8 mouse cellular contexts compared by ENCODE assay signal in genomic region chr12:105962103-105963011, GRCm38 (mm10). TPM values are rescaled to one million over a fixed set of nuclear protein-coding genes. Genes with fewer than 3 reads are reported as not detected.
DNase-seq lines count a peak whose midpoint lies in the region; ATAC-seq and TF ChIP-seq lines count a peak whose summit lies in the region.

No protein-coding gene starts in this region.

- peaks cover 7% of the 10 kb centered on the region for H3K27me3 ChIP-seq in heart, embryonic 14.5 days (ENCODE audit: control insufficient read depth, insufficient read depth, low read length)
- peaks cover 38% of the 10 kb centered on the region for H3K27me3 ChIP-seq in liver, embryonic 11.5 days (replicated peaks; ENCODE audit: control insufficient read depth, insufficient read depth, low read length)
- H3K27me3 ChIP-seq in myocyte (ENCODE audit: control insufficient read depth, insufficient read depth, insufficient read length), result peaks cover 11% of the 10 kb centered on the region

- no peaks in the 10 kb centered on the region for H3K9me3 ChIP-seq in heart, embryonic 14.5 days (ENCODE audit: control insufficient read depth, low read length)
- H3K9me3 ChIP-seq in liver, embryonic 11.5 days (ENCODE audit: control insufficient read depth, low read length), result no peaks in the 10 kb centered on the region

- peaks cover 2 to 3% of the 10 kb centered on the region in 2 experiments; a peak in 3 of 4 replicates for H3K4me1 ChIP-seq in heart, embryonic 14.5 days (ENCODE audit: control insufficient read depth in 2 of 2, insufficient read depth in 2 of 2, low read length in 2 of 2)
- peaks cover 6% of the 10 kb centered on the region for H3K4me1 ChIP-seq in liver, embryonic 11.5 days (replicated peaks; ENCODE audit: control insufficient read depth, insufficient read depth, low read length)

- peak overlapping the region; percentile 72 for H3K9ac ChIP-seq in heart, embryonic 14.5 days (ENCODE audit: low read length)
- H3K9ac ChIP-seq in liver, embryonic 11.5 days (ENCODE audit: low read depth, low read length), result peak overlapping the region; percentile 63

- under 1% methylated on average over 37 of the region's 37 CpGs for WGBS in heart, embryonic 14.5 days
- WGBS in liver, embryonic 11.5 days, result 2% methylated on average over 37 of the region's 37 CpGs

- DNase-seq in CD8-positive naive resting alpha-beta T cell, adult 2 months (ENCODE audit: low read depth in 2 of 2, low spot score in 2 of 2), result peak; percentile 76 to 90
- peak; percentile 55 for DNase-seq in c-Kit-negative CD71-positive TER-119-positive erythroid progenitor cells, embryonic 14.5 days (ENCODE audit: low read depth, low spot score)
- DNase-seq in fibroblast of lung, adult 2 months (ENCODE audit: low read depth), result peak; percentile 40
- DNase-seq in kidney, postnatal 10 days, result peak; percentile 93
- peak; percentile 86 for DNase-seq in liver, embryonic 11.5 days (ENCODE audit: low spot score)
- peak; percentile 85 to 94 for DNase-seq in spleen, postnatal 4 days (ENCODE audit: low spot score in 2 of 2)

- no peak overlapping the region for H3ac ChIP-seq in myocyte (ENCODE audit: control insufficient read depth, insufficient read length)

- peak overlapping the region; percentile 58 to 67 for H3K4me3 ChIP-seq in heart, embryonic 14.5 days (ENCODE audit: control insufficient read depth in 1 of 2, insufficient read depth in 1 of 2, low read depth in 1 of 2, low read length in 2 of 2)
- peak overlapping the region; percentile 65 for H3K4me3 ChIP-seq in liver, embryonic 11.5 days (ENCODE audit: low read depth, low read length)
- peak overlapping the region; percentile 20 for H3K4me3 ChIP-seq in myocyte

- H3K4me2 ChIP-seq in heart, embryonic 14.5 days (ENCODE audit: low read length), result peak overlapping the region; percentile 99
- H3K4me2 ChIP-seq in liver, embryonic 11.5 days, result peak overlapping the region; percentile 92
- H3K4me2 ChIP-seq in myocyte (ENCODE audit: low read depth), result peak overlapping the region; percentile 98

- peak; percentile 88 for ATAC-seq in heart, embryonic 14.5 days (ENCODE audit: insufficient number of reproducible peaks, insufficient read depth, low FRiP score, low read depth)
- ATAC-seq in liver, embryonic 11.5 days (replicated peaks; ENCODE audit: low FRiP score), result peak; percentile 92

- H3K27ac ChIP-seq in heart, embryonic 14.5 days (replicated peaks in 1 of 2; ENCODE audit: control insufficient read depth in 1 of 2, insufficient read depth in 1 of 2, low read depth in 2 of 2, low read length in 2 of 2), result no peak overlapping the region
- H3K27ac ChIP-seq in liver, embryonic 11.5 days (ENCODE audit: low read depth, low read length), result no peak overlapping the region

- no peaks in the 10 kb centered on the region for H3K79me2 ChIP-seq in myocyte (ENCODE audit: control insufficient read depth, insufficient read depth)

- TF ChIP-seq POLR2A in myocyte (IDR thresholded peaks at IDR 0.05; ENCODE audit: insufficient read length, low read depth), result no peak

- no peaks in the 10 kb centered on the region for H3K36me3 ChIP-seq in heart, embryonic 14.5 days (ENCODE audit: control insufficient read depth, insufficient read depth, low read length)
- H3K36me3 ChIP-seq in liver, embryonic 11.5 days (ENCODE audit: control insufficient read depth, insufficient read depth, low read length), result no peaks in the 10 kb centered on the region
- no peaks in the 10 kb centered on the region for H3K36me3 ChIP-seq in myocyte (ENCODE audit: control insufficient read depth, insufficient read depth)

TF ChIP-seq in myocyte, 11 proteins besides CTCF, POLR2A, EP300 and RAD21:
- TF ChIP-seq MAX (IDR thresholded peaks at IDR 0.05; ENCODE audit: low read depth), result no peak
- no peak for TF ChIP-seq USF1 (IDR thresholded peaks at IDR 0.05; ENCODE audit: low read depth)
- no peak for TF ChIP-seq POLR2AphosphoS2 (IDR thresholded peaks at IDR 0.05; ENCODE audit: insufficient read length, low read depth)
- peak in 1 of 3 experiments; percentile 54 for TF ChIP-seq MYOG (IDR thresholded peaks at IDR 0.05; ENCODE audit: control insufficient read depth in 1 of 3, insufficient read depth in 1 of 3, insufficient read length in 2 of 3, low read depth in 2 of 3)
- TF ChIP-seq MYOD1 (IDR thresholded peaks at IDR 0.05; ENCODE audit: control insufficient read depth in 1 of 3, insufficient read length in 2 of 3, low read depth in 2 of 3), result no peak
- no peak for TF ChIP-seq E2F4 (IDR thresholded peaks at IDR 0.05; ENCODE audit: insufficient read depth)
- TF ChIP-seq TCF12 (IDR thresholded peaks at IDR 0.05; ENCODE audit: insufficient read depth, poor library complexity, severe bottlenecking), result no peak
- TF ChIP-seq SRF (IDR thresholded peaks at IDR 0.05; ENCODE audit: control insufficient read depth, insufficient read length, low read depth), result no peak

RNA-seq across cellular contexts. Expression of gene Vrk1, which starts 47.7 kb away (rescaled TPM):
- 37.1 and 39.8 TPM in 2 replicates for polyA plus RNA-seq in heart, embryonic 14.5 days (2014; fragmentation: Nextera tagmentation; extraction: Ambion mirVana)
- polyA plus RNA-seq in liver, embryonic 11.5 days (2014; fragmentation: Nextera tagmentation; extraction: Ambion mirVana), result 161 and 179 TPM in 2 replicates
- polyA plus RNA-seq in myocyte (2012; fragmentation: generic; extraction: Trizol), result 10.3 TPM

Comparison
In these comparisons a context has a peak if more than half of its experiments do, and no peak if none do; other contexts are left out.
1. DNase-seq: peak in every context shown above with its lines; median percentile 93 in kidney, postnatal 10 days; 90 in spleen, postnatal 4 days; 86 in liver, embryonic 11.5 days; 83 in CD8-positive naive resting alpha-beta T cell, adult 2 months; 55 in c-Kit-negative CD71-positive TER-119-positive erythroid progenitor cells, embryonic 14.5 days; 40 in fibroblast of lung, adult 2 months.